Mouse (Mus musculus) liver, embryonic 16.5 days (tissue): ENCODE results near the gene 9930104L06Rik. TPM values are rescaled to one million over a fixed set of nuclear protein-coding genes. Genes with fewer than 3 reads are reported as not detected.

Experiments used
- ATAC-seq: fragments of 200-750 bp; cut with Nextera tagmentation; 2 replicates; pipeline ENCODE4 v1.8.0; 2017; ENCODE audit warnings: low read depth, mild to moderate bottlenecking, moderate number of reproducible peaks, moderate library complexity
- H3K27ac ChIP-seq: fragments of 300-500 bp; sonication (generic); 2 replicates; pipeline ENCODE4 v1.5.1; 2014; ENCODE audit warnings: mild to moderate bottlenecking, low read length
- H3K27me3 ChIP-seq: fragments of 300-500 bp; sonication (generic); 2 replicates; pipeline ENCODE4 v1.6.1; 2014; ENCODE audit warnings: low read depth, low read length, mixed read lengths; ENCODE audit not compliant: control insufficient read depth, insufficient read depth
- H3K36me3 ChIP-seq: fragments of 300-500 bp; sonication (generic); 2 replicates; pipeline ENCODE4 v1.6.1; 2014; ENCODE audit warnings: mild to moderate bottlenecking; ENCODE audit not compliant: control insufficient read depth, insufficient read depth
- H3K4me1 ChIP-seq: fragments of 300-500 bp; sonication (generic); 2 replicates; pipeline ENCODE4 v1.6.1; 2014; ENCODE audit warnings: low read depth, low read length, mixed read lengths; ENCODE audit not compliant: control insufficient read depth
- H3K4me2 ChIP-seq: fragments of 300-500 bp; sonication (generic); 2 replicates; pipeline ENCODE4 v1.6.1; 2014; ENCODE audit warnings: low read depth, low read length, mixed read lengths
- H3K4me3 ChIP-seq: fragments of 300-500 bp; sonication (generic); 2 replicates; pipeline ENCODE4 v1.5.1; 2014; ENCODE audit warnings: low read depth, mild to moderate bottlenecking, low read length
- H3K9ac ChIP-seq: fragments of 300-500 bp; sonication (generic); 2 replicates; pipeline ENCODE4 v1.6.1; 2014; ENCODE audit warnings: low read depth, low read length
- H3K9me3 ChIP-seq: fragments of 300-500 bp; sonication (generic); replicated peaks from 2 replicates; pipeline ENCODE4 v1.6.1; 2016; ENCODE audit warnings: low read length; ENCODE audit not compliant: control insufficient read depth
- WGBS: fragments of 180-500 bp; shearing (Covaris S2); extraction: QIAGEN DNeasy Blood & Tissue Kit; methylation state at CpG from one replicate; pipeline ENCODE4 v1.1.7; 2014; ENCODE audit not compliant: insufficient replicate concordance; 5-methylcytosine and 5-hydroxymethylcytosine counted together
- polyA plus RNA-seq: library from polyadenylated mRNA; unstranded; fragments of >200 nt; fragmentation: Nextera tagmentation; extraction: Ambion mirVana; gene quantifications from 2 replicates; pipeline ENCODE4 v1.2.1, GENCODE M21; 2015

Gene 9930104L06Rik
- polyA plus RNA-seq, 1 experiment from 2014 or later: 4.3 TPM

GRCm38 (mm10) chr4:124985671-124986602 lies 49.1 kb downstream of the 9930104L06Rik start, which contains the start of gene Rspo1:
TSS of gene Rspo1 (plus strand) at chr4:124986430.
- peak within 1 kb of the TSS; percentile 30 for H3K4me3 ChIP-seq
- no peak for ATAC-seq
- peak within 1 kb of the TSS; percentile 32 for H3K4me2 ChIP-seq
- no peaks in the 10 kb centered on the region for H3K36me3 ChIP-seq
- no peak within 1 kb of the TSS for H3K9ac ChIP-seq
- H3K27me3 ChIP-seq: peaks cover 78% of the 10 kb centered on the region
- H3K27ac ChIP-seq: no peak within 1 kb of the TSS
- WGBS: 2% methylated on average over 43 of the region's 62 CpGs
- H3K9me3 ChIP-seq: no peaks in the 10 kb centered on the region
- no peaks in the 10 kb centered on the region; the same call in 1 of the 2 replicates for H3K4me1 ChIP-seq

- Histone ChIP-seq H3K27me3 (peaks cover 85% of the 10 kb centered on the region), H3K4me3 (peak overlapping the region; percentile 30), H3K9ac (no peak overlapping the region), H3K27ac (no peak overlapping the region), H3K4me2 (peak overlapping the region; percentile 32), H3K9me3 (no peaks in the 10 kb centered on the region), H3K36me3 (no peaks in the 10 kb centered on the region), H3K4me1 (no peaks in the 10 kb centered on the region; the same call in 1 of the 2 replicates)
- WGBS: 6% methylated on average over 49 of the region's 51 CpGs
- ATAC-seq: 0 out of 2 replicates have a peak, but pooled peaks have one; percentile 16
These were observed 50.2 kb downstream of the 9930104L06Rik start for GRCm38 (mm10) chr4:124986739-124987710.

GRCm38 (mm10) chr4:124987711-124988097 lies 50.9 kb downstream of the 9930104L06Rik start:
- H3K9ac ChIP-seq: no peak overlapping the region
- H3K4me2 ChIP-seq: no peak overlapping the region
- no peak for ATAC-seq
- H3K9me3 ChIP-seq: no peaks in the 10 kb centered on the region
- WGBS: 13% methylated on average over 10 of the region's 10 CpGs
- no peaks in the 10 kb centered on the region; the same call in 1 of the 2 replicates for H3K4me1 ChIP-seq
- no peak overlapping the region for H3K4me3 ChIP-seq
- no peaks in the 10 kb centered on the region for H3K36me3 ChIP-seq
- H3K27me3 ChIP-seq: peaks cover 85% of the 10 kb centered on the region
- no peak overlapping the region for H3K27ac ChIP-seq

GRCm38 (mm10) chr4:124988382-124988781 lies 51.5 kb downstream of the 9930104L06Rik start:
- Histone ChIP-seq H3K27ac (no peak overlapping the region), H3K27me3 (peaks cover 80% of the 10 kb centered on the region), H3K4me2 (no peak overlapping the region), H3K4me3 (no peak overlapping the region), H3K36me3 (no peaks in the 10 kb centered on the region), H3K4me1 (no peaks in the 10 kb centered on the region; the same call in 1 of the 2 replicates), H3K9ac (no peak overlapping the region), H3K9me3 (no peaks in the 10 kb centered on the region)
- ATAC-seq: no peak
- WGBS: 14% methylated on average over 9 of the region's 9 CpGs

DNA sequence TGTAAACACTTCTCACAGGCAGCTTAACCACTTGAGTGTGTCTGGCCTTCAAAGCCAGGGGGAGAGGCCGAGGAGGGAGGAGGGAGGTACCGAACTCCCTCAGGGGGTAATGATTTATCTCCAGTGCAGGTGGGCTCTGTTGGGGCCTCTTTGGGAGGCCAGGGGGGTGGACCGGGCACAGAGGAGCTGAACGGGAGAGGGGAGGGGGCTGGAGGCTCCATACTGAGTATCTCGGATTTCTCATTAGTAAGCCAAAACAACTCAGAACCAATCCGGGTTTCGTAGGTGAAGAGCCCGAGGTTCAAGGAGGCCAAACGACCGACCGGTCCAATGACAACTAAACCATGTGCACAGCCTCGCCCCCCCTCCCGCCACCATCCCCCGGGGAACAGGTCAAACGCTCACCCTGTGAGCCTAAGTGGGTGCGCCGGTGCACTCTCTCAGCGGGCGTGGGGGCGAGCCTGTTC lies 53.0 kb downstream of the 9930104L06Rik start:
- ATAC-seq: no peak
- H3K9ac ChIP-seq: no peak overlapping the region
- no peak overlapping the region for H3K27ac ChIP-seq
- H3K4me3 ChIP-seq: no peak overlapping the region
- H3K27me3 ChIP-seq: peaks cover 66% of the 10 kb centered on the region
- H3K9me3 ChIP-seq: no peaks in the 10 kb centered on the region
- no peaks in the 10 kb centered on the region; the same call in 1 of the 2 replicates for H3K4me1 ChIP-seq
- WGBS: 11% methylated on average over 20 of the region's 20 CpGs
- no peaks in the 10 kb centered on the region for H3K36me3 ChIP-seq
- no peak overlapping the region for H3K4me2 ChIP-seq

GRCm38 (mm10) chr4:124990325-124990724 lies 53.5 kb downstream of the 9930104L06Rik start:
- no peak overlapping the region for H3K9ac ChIP-seq
- H3K36me3 ChIP-seq: no peaks in the 10 kb centered on the region
- WGBS: 4% methylated on average over 7 of the region's 7 CpGs
- H3K4me2 ChIP-seq: no peak overlapping the region
- no peaks in the 10 kb centered on the region for H3K9me3 ChIP-seq
- no peak overlapping the region for H3K27ac ChIP-seq
- H3K4me3 ChIP-seq: no peak overlapping the region
- no peaks in the 10 kb centered on the region; the same call in 1 of the 2 replicates for H3K4me1 ChIP-seq
- peaks cover 61% of the 10 kb centered on the region for H3K27me3 ChIP-seq
- ATAC-seq: no peak

Other genes starting within 250 kb of the 9930104L06Rik start
- gene Utp11, start 243.4 kb upstream of the 9930104L06Rik start, polyA plus RNA-seq: 19.9 and 22.7 TPM in 2 replicates
- gene Fhl3, start 236.3 kb upstream of the 9930104L06Rik start, polyA plus RNA-seq: 2.5 TPM in 2 replicates
- 49.4 and 54.4 TPM in 2 replicates for gene Sf3a3, start 222.3 kb upstream of the 9930104L06Rik start, polyA plus RNA-seq
- gene Inpp5b, start 195.2 kb upstream of the 9930104L06Rik start, polyA plus RNA-seq: 32.7 and 39.1 TPM in 2 replicates
- 8.5 and 10.1 TPM in 2 replicates for gene Mtf1, start 134.9 kb upstream of the 9930104L06Rik start, polyA plus RNA-seq
- 10.6 and 12.5 TPM in 2 replicates for gene Yrdc, start 86.4 kb upstream of the 9930104L06Rik start, polyA plus RNA-seq
- gene 1110065P20Rik, start 85.9 kb upstream of the 9930104L06Rik start, polyA plus RNA-seq: 8.3 and 11.1 TPM in 2 replicates
- 0.02 TPM in 1 of 2 replicates, not detected in the other for gene Maneal, start 74.9 kb upstream of the 9930104L06Rik start, polyA plus RNA-seq
- gene Epha10, start 56.1 kb upstream of the 9930104L06Rik start, polyA plus RNA-seq: 0.02 TPM in 1 of 2 replicates, not detected in the other
- gene Cdca8, start 2.3 kb downstream of the 9930104L06Rik start, polyA plus RNA-seq: 112 and 118 TPM in 2 replicates
- 0.50 and 0.64 TPM in 2 replicates for gene Rspo1, start 49.4 kb downstream of the 9930104L06Rik start, polyA plus RNA-seq
- gene Gnl2, start 79.5 kb downstream of the 9930104L06Rik start, polyA plus RNA-seq: 30.1 TPM in 2 replicates
- gene Dnali1, start 128.7 kb downstream of the 9930104L06Rik start, polyA plus RNA-seq: not detected in 2 replicates
- 10.8 and 11.6 TPM in 2 replicates for gene Snip1, start 129.6 kb downstream of the 9930104L06Rik start, polyA plus RNA-seq
- gene Meaf6, start 148.1 kb downstream of the 9930104L06Rik start, polyA plus RNA-seq: 15.9 and 17.8 TPM in 2 replicates
- 0.52 and 0.65 TPM in 2 replicates for gene Zc3h12a, start 190.8 kb downstream of the 9930104L06Rik start, polyA plus RNA-seq